Mouse (Mus musculus): Measurements from ENCODE around the gene Foxs1.

GRCm38 (mm10) chr2:152926896-152927295 is 6.1 kb downstream of the Foxs1 start:
- TF ChIP-seq CTCF (IDR thresholded peaks at IDR 0.05; ENCODE audit: extremely low read depth, insufficient read length, insufficient replicate concordance, low read depth, low read length), result no peak
- TF ChIP-seq POLR2A (IDR thresholded peaks at IDR 0.05; ENCODE audit: low read depth, low read length), result no peak

Data from small intestine, adult 2 months (tissue).